Mouse (Mus musculus): ENCODE results near the gene Cc2d2a.

Cc2d2a gene

GRCm38 (mm10) chr5:43728375-43729165 is 66.4 kb downstream of the Cc2d2a start:
- DNase-seq (ENCODE audit: inconsistent ontology term), result no peak

- DNase-seq (ENCODE audit: inconsistent ontology term), result no peak
These were observed 70.2 kb downstream of the Cc2d2a start for GRCm38 (mm10) chr5:43732381-43732780.

GRCm38 (mm10) chr5:43744187-43744586 is 82.0 kb downstream of the Cc2d2a start:
- DNase-seq (ENCODE audit: inconsistent ontology term), result no peak

GRCm38 (mm10) chr5:43745156-43745555 is 83.0 kb downstream of the Cc2d2a start:
- no peak for DNase-seq (ENCODE audit: inconsistent ontology term)

GRCm38 (mm10) chr5:43748039-43748438 is 85.9 kb downstream of the Cc2d2a start:
- no peak for DNase-seq (ENCODE audit: inconsistent ontology term)

GRCm38 (mm10) chr5:43749092-43749491 is 86.9 kb downstream of the Cc2d2a start:
- DNase-seq (ENCODE audit: inconsistent ontology term), result no peak

GRCm38 (mm10) chr5:43770618-43771354 is 108.6 kb downstream of the Cc2d2a start:
- DNase-seq (ENCODE audit: inconsistent ontology term), result no peak

- no peak for DNase-seq (ENCODE audit: inconsistent ontology term)
These were observed 109.4 kb downstream of the Cc2d2a start for GRCm38 (mm10) chr5:43771555-43771954.

- no peak for DNase-seq (ENCODE audit: inconsistent ontology term)
These were observed 114.3 kb downstream of the Cc2d2a start for GRCm38 (mm10) chr5:43776407-43776806.

GRCm38 (mm10) chr5:43776993-43777392 is 114.8 kb downstream of the Cc2d2a start:
- no peak for DNase-seq (ENCODE audit: inconsistent ontology term)

GRCm38 (mm10) chr5:43778583-43778982 is 116.4 kb downstream of the Cc2d2a start:
- DNase-seq (ENCODE audit: inconsistent ontology term), result no peak

GRCm38 (mm10) chr5:43781423-43781976 is 119.4 kb downstream of the Cc2d2a start:
- DNase-seq (ENCODE audit: inconsistent ontology term), result no peak

- peak; percentile 91 for DNase-seq (ENCODE audit: inconsistent ontology term)
These were observed 120.1 kb downstream of the Cc2d2a start for GRCm38 (mm10) chr5:43781977-43782930.

- DNase-seq (ENCODE audit: inconsistent ontology term), result no peak
These were observed 121.8 kb downstream of the Cc2d2a start for GRCm38 (mm10) chr5:43783996-43784395.

- DNase-seq (ENCODE audit: inconsistent ontology term), result no peak
These were observed 124.5 kb downstream of the Cc2d2a start for GRCm38 (mm10) chr5:43786607-43787006.

GRCm38 (mm10) chr5:43787976-43788752 is 126.0 kb downstream of the Cc2d2a start:
- DNase-seq (ENCODE audit: inconsistent ontology term), result peak; percentile 26
